Mouse (Mus musculus) heart, adult 8-10 months (tissue): Measurements from ENCODE around the gene Il17f. TPM values are rescaled to one million over a fixed set of nuclear protein-coding genes. Genes with fewer than 3 reads are reported as not detected.
"Not testable (repeated sequence)": the region's sequence is repeated elsewhere in the genome, so short reads cannot be mapped to it uniquely, and the experiment has no call there.

Experiments used
- DNase-seq: peaks from one replicate; pipeline ENCODE4 v3.0.0; 2022; ENCODE audit warnings: low spot score
- total RNA-seq, 4 experiments: library from RNA; stranded (reverse); gene quantifications; 2 replicates each; pipeline ENCODE4 v1.2.4; 2022

The Il17f gene
- total RNA-seq, 4 experiments from 2014 or later = not detected

DNA sequence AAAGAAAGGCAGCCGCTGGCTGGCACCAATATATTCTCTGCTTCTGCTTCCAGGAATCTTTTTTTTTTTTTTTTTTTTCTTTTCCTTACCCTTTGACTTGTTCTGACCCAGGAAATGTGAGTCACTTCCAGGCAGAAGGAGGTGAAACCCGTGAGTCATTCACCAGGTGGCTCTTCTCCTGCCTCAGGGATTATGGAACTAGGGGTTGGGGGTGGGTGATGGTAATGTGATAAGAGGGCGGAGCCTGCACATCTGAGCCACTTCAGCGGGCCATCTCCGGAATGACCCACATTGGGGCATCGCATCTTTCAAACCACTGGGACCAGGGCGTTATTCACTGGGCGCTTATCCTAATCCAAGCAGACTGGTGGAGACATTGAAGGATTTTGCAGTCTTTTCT, 3.4 kb downstream of the Il17f start:
- DNase-seq = no peak

DNA sequence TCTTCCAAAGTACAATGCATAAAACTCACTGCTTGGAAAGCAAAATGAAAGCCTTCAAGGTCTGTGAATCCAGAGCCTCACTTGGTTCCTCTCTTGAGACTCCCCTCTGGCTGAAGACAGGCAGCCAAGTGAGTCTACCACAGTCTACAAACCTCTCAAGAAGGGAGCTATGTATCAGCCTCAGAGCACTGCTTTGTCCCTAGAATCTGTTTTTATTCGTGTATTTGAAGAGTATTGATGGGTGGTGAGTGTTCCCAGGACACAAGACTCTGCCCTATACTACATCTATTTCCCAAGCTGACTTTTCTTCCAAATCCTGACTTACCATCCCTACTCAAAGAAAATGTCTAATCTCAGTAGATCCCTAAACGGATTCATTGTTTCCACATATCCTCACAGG, 12.1 kb downstream of the Il17f start:
- DNase-seq = no peak

DNA sequence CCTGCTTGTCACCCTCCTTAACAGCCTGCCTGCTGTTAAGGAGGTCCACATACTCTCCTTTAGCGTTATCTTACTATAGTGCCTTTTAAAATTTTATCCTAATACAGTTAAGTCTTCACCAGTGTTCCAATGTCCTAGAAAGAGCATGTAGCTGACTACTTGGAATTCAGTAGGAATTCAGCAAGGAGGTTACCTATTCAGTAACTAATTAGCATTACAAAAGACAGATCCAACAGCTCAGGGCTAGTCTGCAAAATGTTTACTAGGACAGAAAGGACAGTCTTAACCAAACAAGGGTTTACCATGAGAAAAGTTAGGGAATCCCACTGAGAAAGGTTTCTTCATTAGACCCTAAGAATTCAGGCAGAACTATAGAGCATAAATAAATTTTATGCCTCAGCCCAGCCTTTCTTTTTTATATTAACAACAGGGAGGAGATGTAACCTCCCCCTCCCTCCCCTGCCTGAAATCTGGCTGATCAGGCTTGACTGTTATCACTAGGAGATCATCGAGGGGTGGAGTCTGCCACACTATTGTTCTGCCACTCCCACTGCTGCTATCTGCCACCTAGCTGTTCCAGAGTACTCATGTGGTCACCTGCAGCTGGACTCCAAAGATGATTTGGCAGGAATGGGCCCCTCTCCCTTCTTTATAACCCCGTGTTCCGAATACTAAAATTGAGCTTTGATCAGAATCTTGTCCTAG, 16.2 kb downstream of the Il17f start:
- DNase-seq = not testable (repeated sequence)

DNA sequence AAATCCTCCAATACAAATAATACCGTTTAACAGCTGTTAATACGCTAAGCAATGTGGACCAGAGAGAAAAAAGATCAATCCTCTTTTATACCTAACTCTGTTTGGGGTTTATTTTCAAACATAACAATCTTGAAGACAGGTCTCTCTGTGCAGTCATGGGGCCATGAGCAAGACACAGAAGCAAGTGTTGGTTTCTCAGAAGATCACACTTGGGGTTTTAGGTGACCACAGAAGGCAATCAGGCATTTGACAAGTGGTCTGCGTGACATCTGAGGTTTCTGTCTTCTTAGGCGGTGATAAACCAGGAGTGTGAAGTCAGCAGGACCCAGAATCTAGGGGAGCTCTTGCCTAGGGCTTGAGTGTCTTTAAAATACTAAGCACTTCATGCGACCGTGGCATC, 23.9 kb downstream of the Il17f start:
- no peak for DNase-seq

DNA sequence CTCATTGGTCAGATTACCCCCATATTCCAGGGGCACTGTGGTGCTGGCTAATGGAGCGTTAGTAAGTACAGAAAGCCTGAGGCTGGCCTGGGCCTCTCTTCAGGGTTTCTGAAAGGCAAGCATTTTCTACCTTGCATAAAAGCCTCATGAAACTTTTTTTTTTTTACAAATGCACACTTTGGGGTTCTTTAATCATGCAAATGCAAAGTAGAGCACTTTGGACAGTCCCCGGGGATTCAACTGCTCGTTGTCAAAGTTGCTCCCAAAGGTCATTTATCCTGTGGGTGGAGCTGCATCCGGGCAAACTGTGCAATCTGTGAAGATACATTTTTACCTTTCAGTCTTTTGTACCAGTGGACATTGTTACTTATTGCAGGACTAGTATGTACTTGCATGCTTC, 29.0 kb downstream of the Il17f start:
- no peak for DNase-seq

DNA sequence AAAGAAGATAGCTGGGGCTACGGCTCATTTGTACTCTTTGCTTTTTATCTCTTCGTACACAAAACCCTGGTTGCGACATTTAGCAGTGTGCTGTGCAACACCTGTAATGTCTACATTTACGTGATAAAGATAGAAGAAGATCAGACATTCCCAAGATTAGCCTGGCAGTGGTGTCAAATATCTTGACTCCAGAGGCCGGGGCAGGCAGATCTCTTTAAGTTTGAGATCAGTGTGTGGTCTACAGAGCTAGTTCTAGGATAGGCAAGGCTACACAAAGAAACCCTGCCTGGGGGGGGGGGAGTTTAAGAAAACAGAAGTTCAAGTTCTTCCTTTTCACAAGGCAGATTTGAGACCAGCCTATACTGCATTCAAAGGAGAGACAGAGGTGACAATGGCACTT, 30.1 kb downstream of the Il17f start:
- no peak for DNase-seq

DNA sequence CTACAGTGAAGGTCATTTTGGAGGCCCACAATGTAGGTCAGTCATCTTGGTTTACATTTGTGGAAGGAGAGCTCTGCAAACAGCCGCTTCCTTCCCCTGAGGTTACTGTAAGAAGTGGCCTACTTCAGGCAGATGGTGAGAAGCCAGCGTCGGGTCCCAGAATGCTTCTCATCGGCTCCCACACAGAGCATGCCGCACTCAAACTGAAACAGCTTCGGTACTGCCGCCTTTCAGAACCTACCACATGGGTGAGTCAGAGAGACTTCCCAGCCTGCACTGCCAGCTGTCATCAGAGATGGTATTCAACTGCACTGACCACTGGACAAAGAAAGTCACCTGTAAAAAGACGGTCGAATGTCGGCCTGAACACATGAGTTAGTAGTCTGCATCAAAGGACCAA, 30.6 kb downstream of the Il17f start:
- no peak for DNase-seq

DNA sequence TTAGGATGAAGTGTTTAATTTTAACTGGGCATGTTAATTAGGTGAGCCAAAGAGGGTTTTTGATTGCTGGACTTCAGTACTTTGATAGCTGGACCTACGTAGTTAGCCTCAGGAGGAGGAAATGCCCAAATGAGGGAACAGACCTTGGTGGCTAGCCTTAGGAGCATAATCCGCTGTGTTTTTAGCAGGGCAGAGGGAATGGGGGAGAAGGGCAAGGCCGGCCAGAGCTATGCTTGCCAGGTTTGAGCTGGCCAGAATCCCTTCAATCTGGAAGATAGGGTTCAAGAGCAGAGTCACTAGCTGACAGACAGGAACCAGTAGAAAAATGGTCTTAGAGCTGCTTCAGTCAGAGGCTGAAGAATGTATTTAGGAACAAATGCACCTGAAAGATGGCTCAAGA, 32.8 kb downstream of the Il17f start:
- DNase-seq = no peak

DNA sequence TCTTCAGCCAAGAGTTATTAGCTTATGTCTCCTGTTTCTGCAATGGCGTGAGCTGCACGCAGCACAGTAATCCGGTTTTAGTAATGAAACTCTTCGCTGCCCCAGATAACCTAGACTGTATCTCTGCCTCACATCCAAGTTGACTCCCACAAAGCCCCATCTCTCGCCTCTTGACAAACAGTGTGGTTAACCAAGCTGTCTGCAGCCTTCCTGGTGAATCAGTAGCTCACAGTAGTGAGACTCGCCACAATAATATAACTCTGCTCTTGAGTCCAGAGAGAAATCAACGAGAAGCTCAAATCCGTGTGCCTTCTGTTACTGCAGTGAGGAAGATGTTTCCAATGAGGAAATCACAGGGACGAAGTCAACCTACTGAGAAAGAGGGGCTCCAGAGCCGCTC, 36.0 kb downstream of the Il17f start:
- DNase-seq = no peak

DNA sequence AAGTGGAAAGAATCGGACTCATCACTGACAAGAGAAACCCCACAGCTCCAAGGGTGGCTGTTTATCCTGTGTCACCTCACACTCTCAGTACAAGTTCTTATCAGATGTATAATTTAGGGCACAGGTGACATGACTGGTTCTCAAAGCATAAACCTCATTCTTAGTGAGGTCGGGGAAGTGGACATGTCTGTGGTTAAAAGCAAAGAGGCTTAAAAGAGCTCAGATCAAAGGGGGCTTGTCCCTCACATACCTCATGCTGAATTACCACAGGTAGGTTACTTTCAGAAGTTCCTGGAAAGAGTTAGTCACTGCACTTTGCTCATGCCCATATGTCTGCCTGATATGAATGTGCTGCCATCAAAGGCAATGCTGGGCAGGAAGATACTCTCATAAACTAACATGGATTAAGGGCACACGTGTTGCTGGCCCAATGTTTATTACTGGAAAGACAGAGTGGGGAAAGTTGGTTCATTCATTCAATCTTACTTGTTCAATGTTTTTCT, 49.9 kb downstream of the Il17f start:
- no peak for DNase-seq

DNA sequence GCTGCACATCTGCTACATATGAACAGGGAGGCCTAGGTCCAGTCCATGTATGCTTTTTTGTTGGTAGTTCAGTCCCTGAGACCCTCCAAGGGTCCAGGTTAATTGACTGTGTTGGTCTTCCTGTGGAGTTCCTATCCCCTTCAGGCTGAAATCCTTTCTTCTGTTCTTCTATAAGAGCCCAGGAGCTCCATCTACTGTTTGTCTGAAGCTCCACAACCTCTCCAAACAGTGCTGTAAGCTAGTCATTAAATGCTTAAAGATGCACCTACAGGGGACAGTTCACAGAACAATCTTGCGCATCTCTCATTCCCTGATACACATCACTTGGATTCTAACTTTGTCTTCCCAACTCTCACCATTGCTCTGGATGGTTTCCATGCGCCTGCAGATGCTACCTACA, 51.9 kb downstream of the Il17f start:
- no peak for DNase-seq

DNA sequence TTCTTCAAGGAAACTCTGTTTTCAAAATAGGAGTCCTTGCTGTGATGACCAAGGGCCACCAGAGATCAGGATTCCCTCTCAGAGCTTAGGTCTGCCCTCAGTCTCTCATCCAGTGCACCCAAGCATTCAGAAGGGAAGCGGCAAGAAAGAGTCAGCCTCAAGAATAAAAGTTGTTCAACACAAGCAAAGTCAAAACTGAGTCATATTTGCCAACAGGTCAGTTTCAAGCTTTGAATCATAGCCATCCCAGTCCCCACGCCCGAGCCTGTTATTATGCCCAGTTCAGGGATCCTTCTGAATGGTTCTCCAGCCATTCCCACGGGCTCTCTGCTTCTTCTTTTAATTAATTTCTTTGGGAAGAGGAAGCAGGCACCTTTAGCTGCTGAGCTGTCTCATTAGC, 53.8 kb downstream of the Il17f start:
- DNase-seq = no peak

DNA sequence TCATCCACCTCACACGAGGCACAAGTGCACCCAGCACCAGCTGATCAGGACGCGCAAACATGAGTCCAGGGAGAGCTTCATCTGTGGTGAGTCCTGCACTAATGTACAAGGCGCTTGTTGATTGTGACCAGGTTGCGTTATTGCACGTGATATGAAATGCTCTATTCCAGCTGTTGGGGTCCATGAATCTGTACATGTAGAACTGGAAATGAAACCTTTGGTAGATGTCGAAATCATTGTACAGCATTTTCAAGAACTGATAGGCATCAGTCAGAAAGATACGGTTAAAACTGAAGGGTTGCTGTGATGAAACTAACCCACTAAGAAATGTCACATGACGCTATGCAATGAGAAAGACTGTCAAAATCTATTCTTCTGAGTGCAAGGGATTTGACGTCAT, 59.5 kb downstream of the Il17f start, which contains the start of gene Il17a:
Il17a (plus strand) TSS at position 3 of the 400 bp plus-strand sequence.
- DNase-seq = no peak

Other genes with a start within 250 kb of the Il17f start
- not detected for gene Pkhd1, start 172.6 kb downstream of the Il17f start, total RNA-seq
- gene Il17a, start 59.7 kb downstream of the Il17f start, total RNA-seq = not detected
- gene Mcm3, start 29.7 kb upstream of the Il17f start, total RNA-seq = 1 to 10 TPM; 3.2 to 4.3 (median 3.9) TPM
- 1 to 10 TPM; 1.2 to 1.8 (median 1.5) TPM for gene Paqr8, start 100.0 kb upstream of the Il17f start, total RNA-seq
- under 1 TPM; 0.27 to 0.87 (median 0.50) TPM for gene Efhc1, start 161.0 kb upstream of the Il17f start, total RNA-seq